Mouse (Mus musculus) kidney, embryonic 16.5 days (tissue): ENCODE measurements around the gene Klf6. TPM values are rescaled to one million over a fixed set of nuclear protein-coding genes. Genes with fewer than 3 reads are reported as not detected.

Experiments
- ATAC-seq: fragments of 200-750 bp; cut with Nextera tagmentation; 2 replicates; pipeline ENCODE4 v1.8.0; 2017; ENCODE audit warnings: moderate TSS enrichment; ENCODE audit not compliant: low FRiP score, low TSS enrichment
- H3K27ac ChIP-seq: fragments of 300-500 bp; sonication (generic); 2 replicates; pipeline ENCODE4 v1.5.1; 2014; ENCODE audit warnings: low read length
- H3K27me3 ChIP-seq: fragments of 300-500 bp; sonication (generic); 2 replicates; pipeline ENCODE4 v1.6.1; 2014; ENCODE audit warnings: low read length, control low read depth, mixed read lengths; ENCODE audit not compliant: insufficient read depth
- H3K36me3 ChIP-seq: fragments of 300-500 bp; sonication (generic); 2 replicates; pipeline ENCODE4 v1.6.1; 2014; ENCODE audit warnings: low read length, control low read depth, mixed read lengths; ENCODE audit not compliant: insufficient read depth
- H3K4me1 ChIP-seq: fragments of 300-500 bp; sonication (generic); 2 replicates; pipeline ENCODE4 v1.6.1; 2014; ENCODE audit warnings: low read length, control low read depth, mixed read lengths; ENCODE audit not compliant: insufficient read depth
- H3K4me2 ChIP-seq: fragments of 300-500 bp; sonication (generic); replicated peaks from 2 replicates; pipeline ENCODE4 v1.6.1; 2014; ENCODE audit warnings: low read depth, low read length
- H3K4me3 ChIP-seq: fragments of 300-500 bp; sonication (generic); 2 replicates; pipeline ENCODE4 v1.5.1; 2014; ENCODE audit warnings: mild to moderate bottlenecking, low read length
- H3K9ac ChIP-seq: fragments of 300-500 bp; sonication (generic); replicated peaks from 2 replicates; pipeline ENCODE4 v1.6.1; 2014; ENCODE audit warnings: low read length
- H3K9me3 ChIP-seq: fragments of 300-500 bp; sonication (generic); 2 replicates; pipeline ENCODE4 v1.6.1; 2016; ENCODE audit warnings: low read length, control low read depth
- WGBS: fragments of 180-500 bp; shearing (Covaris S2); extraction: QIAGEN DNeasy Blood & Tissue Kit; methylation state at CpG from one replicate; pipeline ENCODE4 v1.1.7; 2014; 5-methylcytosine and 5-hydroxymethylcytosine counted together
- polyA plus RNA-seq: library from polyadenylated mRNA; unstranded; fragments of >200 nt; fragmentation: Nextera tagmentation; extraction: Ambion mirVana; gene quantifications from 2 replicates; pipeline ENCODE4 v1.2.1, GENCODE M21; 2015

Gene Klf6
- polyA plus RNA-seq, 1 experiment from 2014 or later, result 57.3 TPM

DNA sequence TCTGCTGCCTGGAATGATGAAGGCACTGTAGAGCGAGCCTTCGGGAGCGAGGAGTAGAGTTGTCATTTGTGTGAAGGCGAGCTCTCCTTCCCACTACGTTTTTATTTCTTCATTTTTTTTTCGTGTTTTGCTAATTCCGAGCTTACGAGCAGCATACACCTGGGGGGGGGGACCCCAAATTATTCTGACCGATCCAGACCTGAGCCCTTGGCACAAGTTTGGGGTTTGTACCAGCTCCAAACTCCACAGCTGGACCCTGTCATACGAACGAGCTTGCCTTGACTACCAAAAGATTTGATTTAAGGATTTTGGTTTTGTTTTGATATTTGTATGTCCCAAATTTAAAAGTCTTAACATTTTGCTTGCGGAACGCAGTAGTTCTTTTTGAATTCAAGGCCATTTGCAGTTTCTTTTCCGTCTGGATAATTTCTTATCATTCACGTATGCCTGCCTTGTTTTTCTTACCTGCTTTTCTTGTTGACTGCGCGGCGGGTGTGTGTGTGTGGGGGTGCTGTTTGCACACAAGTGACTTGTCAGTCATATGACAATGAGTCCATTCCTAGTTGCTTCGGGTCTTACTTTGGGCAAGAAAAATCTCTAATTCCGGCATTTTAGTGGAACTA lies 832 bp downstream of the Klf6 start:
- under 1% methylated on average over 20 of the region's 20 CpGs for WGBS
- no peak for ATAC-seq

DNA sequence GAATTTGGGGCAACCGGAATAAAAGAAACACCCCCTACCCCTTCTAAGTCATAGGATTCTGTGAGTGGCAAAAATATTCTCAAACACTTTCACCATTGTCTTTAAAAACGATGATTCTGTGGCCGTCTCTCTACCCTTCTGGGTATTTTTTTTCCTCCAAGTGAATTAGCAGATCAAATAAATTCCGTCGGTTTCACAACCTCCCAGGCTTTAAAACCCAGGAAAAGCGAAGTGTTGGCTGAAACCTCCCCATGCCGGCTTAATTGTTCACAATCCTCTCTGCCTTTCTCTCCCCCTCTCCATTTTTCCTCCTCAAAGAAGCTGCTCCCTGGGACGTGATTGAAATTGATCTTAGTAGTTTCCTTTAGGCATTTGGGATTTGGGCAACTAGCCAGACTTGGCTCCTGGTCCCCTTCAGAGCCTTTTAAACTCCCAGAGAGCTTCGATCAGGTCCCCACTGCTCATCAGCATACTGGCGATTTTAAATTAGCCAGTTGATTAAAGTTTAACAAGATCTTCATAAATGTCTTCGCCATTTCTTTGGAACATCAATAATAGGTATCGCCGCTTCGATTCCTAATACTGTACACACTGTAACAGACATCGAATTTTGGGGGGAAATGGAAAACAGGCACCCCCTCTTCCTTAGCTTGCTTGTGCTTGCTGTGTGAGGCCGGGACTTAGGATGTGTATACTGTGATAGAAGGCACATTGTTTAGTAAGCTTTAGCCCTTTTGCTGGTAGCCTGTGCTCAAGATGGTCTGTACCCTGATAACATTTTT lies 1.5 kb downstream of the Klf6 start:
- H3K9me3 ChIP-seq, result no peaks in the 10 kb centered on the region
- peak overlapping the region; percentile 85 for H3K4me3 ChIP-seq
- 4% methylated on average over 16 of the region's 16 CpGs for WGBS
- peak overlapping the region; percentile 84 for H3K9ac ChIP-seq
- peak overlapping the region; percentile 51 for H3K4me2 ChIP-seq
- H3K36me3 ChIP-seq, result peaks cover 30% of the 10 kb centered on the region
- H3K27ac ChIP-seq, result peak overlapping the region; percentile 95
- peaks cover 20% of the 10 kb centered on the region for H3K4me1 ChIP-seq
- no peaks in the 10 kb centered on the region for H3K27me3 ChIP-seq
- no peak for ATAC-seq

More for the DNA sequence above, 832 bp downstream of the Klf6 start:
- H3K27ac ChIP-seq, result peak overlapping the region; percentile 95
- no peaks in the 10 kb centered on the region for H3K9me3 ChIP-seq
- H3K4me2 ChIP-seq, result peak overlapping the region; percentile 51
- peaks cover 20% of the 10 kb centered on the region for H3K4me1 ChIP-seq
- H3K27me3 ChIP-seq, result no peaks in the 10 kb centered on the region
- H3K36me3 ChIP-seq, result peaks cover 23% of the 10 kb centered on the region
- H3K9ac ChIP-seq, result peak overlapping the region; percentile 84
- peak overlapping the region; percentile 85 for H3K4me3 ChIP-seq

DNA sequence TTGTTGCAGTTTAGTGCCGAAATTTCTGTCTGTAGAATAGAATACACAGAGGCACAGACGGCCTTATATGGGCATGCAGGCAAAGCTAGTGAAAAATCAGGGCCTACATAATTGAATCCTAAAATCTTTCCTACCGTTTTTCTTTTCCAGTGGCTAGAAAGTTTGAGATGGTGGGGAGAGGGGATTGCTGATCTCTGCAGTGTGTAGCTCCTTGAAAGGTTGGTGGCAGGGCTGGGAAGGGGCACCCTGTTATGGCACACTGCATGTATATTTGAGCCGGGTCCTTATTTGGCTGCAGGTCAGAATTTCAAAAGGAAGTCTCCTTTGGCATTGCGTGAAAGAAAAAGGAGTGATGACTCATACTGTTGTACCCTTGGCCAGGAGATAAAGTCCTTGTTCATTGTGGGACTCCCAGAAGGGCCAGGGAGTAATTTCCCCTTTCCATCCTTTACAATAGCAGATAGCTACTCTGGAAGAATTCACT lies 2.2 kb downstream of the Klf6 start:
- Histone ChIP-seq H3K27ac (peak overlapping the region; percentile 95), H3K4me1 (peaks cover 20% of the 10 kb centered on the region), H3K36me3 (peaks cover 36% of the 10 kb centered on the region), H3K4me2 (peak overlapping the region; percentile 51), H3K9ac (peak overlapping the region; percentile 84), H3K4me3 (peak overlapping the region; percentile 85), H3K27me3 (no peaks in the 10 kb centered on the region), H3K9me3 (no peaks in the 10 kb centered on the region)
- ATAC-seq, result no peak
- 8% methylated on average over 5 of the region's 5 CpGs for WGBS

- WGBS, result 63% methylated on average over 10 of the region's 10 CpGs
- peaks cover 23% of the 10 kb centered on the region for H3K4me1 ChIP-seq
- ATAC-seq, result no peak
- peak overlapping the region; percentile 62 for H3K9ac ChIP-seq
- H3K27ac ChIP-seq, result peak overlapping the region; percentile 45; the same call in 1 of the 2 replicates
- H3K9me3 ChIP-seq, result no peaks in the 10 kb centered on the region
- peaks cover 39% of the 10 kb centered on the region for H3K36me3 ChIP-seq
- peak overlapping the region; percentile 51 for H3K4me2 ChIP-seq
- no peaks in the 10 kb centered on the region for H3K27me3 ChIP-seq
- H3K4me3 ChIP-seq, result peak overlapping the region; percentile 42
Observed at GRCm38 (mm10) chr13:5864265-5865097, 3.2 kb downstream of the Klf6 start.

DNA sequence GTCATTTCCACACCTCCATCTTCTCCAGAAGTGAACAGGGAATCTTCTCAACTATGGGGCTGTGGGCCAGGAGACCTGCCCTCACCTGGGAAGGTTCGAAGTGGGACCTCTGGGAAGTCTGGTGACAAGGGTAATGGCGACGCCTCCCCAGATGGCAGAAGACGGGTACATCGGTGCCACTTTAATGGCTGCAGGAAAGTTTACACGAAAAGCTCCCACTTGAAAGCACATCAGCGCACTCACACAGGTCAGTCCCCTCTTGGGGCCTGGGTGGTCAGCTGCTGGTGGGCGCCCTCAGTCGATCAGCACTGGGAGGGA lies 3.8 kb downstream of the Klf6 start:
- no peak for ATAC-seq
- Histone ChIP-seq H3K4me3 (no peak overlapping the region), H3K27ac (no peak overlapping the region), H3K4me2 (no peak overlapping the region), H3K9ac (no peak overlapping the region), H3K36me3 (peaks cover 39% of the 10 kb centered on the region), H3K4me1 (peaks cover 28% of the 10 kb centered on the region), H3K27me3 (no peaks in the 10 kb centered on the region), H3K9me3 (no peaks in the 10 kb centered on the region)
- WGBS, result 93% methylated on average over 9 of the region's 9 CpGs

- Histone ChIP-seq H3K9me3 (no peaks in the 10 kb centered on the region), H3K27ac (no peak overlapping the region), H3K4me3 (no peak overlapping the region), H3K36me3 (peaks cover 39% of the 10 kb centered on the region), H3K4me1 (peaks cover 30% of the 10 kb centered on the region), H3K4me2 (no peak overlapping the region), H3K9ac (no peak overlapping the region), H3K27me3 (no peaks in the 10 kb centered on the region)
- WGBS, result 75% methylated on average over 6 of the region's 6 CpGs
- ATAC-seq, result no peak
Observed at GRCm38 (mm10) chr13:5866091-5866490, 4.8 kb downstream of the Klf6 start.

- Histone ChIP-seq H3K9ac (no peak overlapping the region), H3K9me3 (no peaks in the 10 kb centered on the region), H3K4me2 (no peak overlapping the region), H3K4me3 (no peak overlapping the region), H3K36me3 (peaks cover 39% of the 10 kb centered on the region), H3K4me1 (peaks cover 30% of the 10 kb centered on the region), H3K27me3 (no peaks in the 10 kb centered on the region), H3K27ac (no peak overlapping the region)
- no peak for ATAC-seq
- 89% methylated on average over 5 of the region's 5 CpGs for WGBS
Observed at GRCm38 (mm10) chr13:5866532-5866931, 5.2 kb downstream of the Klf6 start.

GRCm38 (mm10) chr13:5868376-5868775 lies 7.1 kb downstream of the Klf6 start:
- Histone ChIP-seq H3K27me3 (no peaks in the 10 kb centered on the region), H3K4me3 (no peak overlapping the region), H3K9me3 (no peaks in the 10 kb centered on the region), H3K4me2 (no peak overlapping the region), H3K36me3 (peaks cover 39% of the 10 kb centered on the region), H3K4me1 (peaks cover 29% of the 10 kb centered on the region), H3K27ac (no peak overlapping the region), H3K9ac (no peak overlapping the region)
- no peak for ATAC-seq
- WGBS, result 89% methylated on average over 8 of the region's 8 CpGs

GRCm38 (mm10) chr13:5869433-5869832 lies 8.2 kb downstream of the Klf6 start:
- no peak for ATAC-seq
- H3K4me2 ChIP-seq, result no peak overlapping the region
- no peak overlapping the region for H3K9ac ChIP-seq
- H3K9me3 ChIP-seq, result no peaks in the 10 kb centered on the region
- peaks cover 39% of the 10 kb centered on the region for H3K36me3 ChIP-seq
- no peak overlapping the region for H3K4me3 ChIP-seq
- H3K4me1 ChIP-seq, result peaks cover 18% of the 10 kb centered on the region
- H3K27me3 ChIP-seq, result no peaks in the 10 kb centered on the region
- peak overlapping the region; percentile 51; the same call in 1 of the 2 replicates for H3K27ac ChIP-seq
- 61% methylated on average over 5 of the region's 5 CpGs for WGBS
